Comparison of ENCODE assay signal across 9 mouse cellular contexts in genomic region chr5:120502675-120503143, GRCm38 (mm10). TPM values are rescaled to one million over a fixed set of nuclear protein-coding genes. Genes with fewer than 3 reads are reported as not detected.
DNase-seq lines count a peak whose midpoint lies in the region; ATAC-seq and TF ChIP-seq lines count a peak whose summit lies in the region.
"Had no signal": no experiment of that assay in that cellular context is flagged by ENCODE, and none has a peak within 500 bp of the region (broad histone marks: within the 10 kb centered on the region; RNA-seq: fewer than 3 reads in every experiment).

No protein-coding gene starts in this region.

- H3K4me1 ChIP-seq in spleen, adult 2 months (ENCODE audit: control insufficient read depth, insufficient read depth, insufficient read length): peaks cover 3% of the 10 kb centered on the region
- peaks cover 28% of the 10 kb centered on the region for H3K4me1 ChIP-seq in limb, embryonic 13.5 days
- H3K4me1 ChIP-seq in stomach, embryonic 16.5 days (ENCODE audit: control insufficient read depth, insufficient read depth, low read length): peaks cover 17% of the 10 kb centered on the region

- peak overlapping the region; percentile 83 for H3K4me3 ChIP-seq in spleen, adult 2 months (ENCODE audit: extremely low read depth, insufficient read depth, insufficient read length)
- H3K4me3 ChIP-seq in limb, embryonic 13.5 days: peak overlapping the region; percentile 90
- peak overlapping the region; percentile 93 for H3K4me3 ChIP-seq in stomach, embryonic 16.5 days (replicated peaks; ENCODE audit: low read length)

- H3K9me3 ChIP-seq in limb, embryonic 13.5 days: no peaks in the 10 kb centered on the region
- no peaks in the 10 kb centered on the region for H3K9me3 ChIP-seq in stomach, embryonic 16.5 days (replicated peaks; ENCODE audit: control insufficient read depth, low read length)

- no peak for TF ChIP-seq POLR2A in spleen, adult 2 months (IDR thresholded peaks at IDR 0.05; ENCODE audit: low read depth, low read length)

- ATAC-seq in limb, embryonic 13.5 days (ENCODE audit: low FRiP score, low read depth): no peak
- ATAC-seq in stomach, embryonic 16.5 days (ENCODE audit: insufficient read depth, low FRiP score): no peak

- 0 out of 2 replicates have a peak, but pooled peaks cover 1% of the 10 kb centered on the region for H3K36me3 ChIP-seq in spleen, adult 2 months (ENCODE audit: control insufficient read depth, insufficient read depth, low read length)
- H3K36me3 ChIP-seq in limb, embryonic 13.5 days: peaks cover 12% of the 10 kb centered on the region; the same call in 1 of the 2 replicates
- no peaks in the 10 kb centered on the region for H3K36me3 ChIP-seq in stomach, embryonic 16.5 days (ENCODE audit: control insufficient read depth, insufficient read depth, low read length)

- peak overlapping the region; percentile 97 for H3K4me2 ChIP-seq in limb, embryonic 13.5 days (replicated peaks)
- H3K4me2 ChIP-seq in stomach, embryonic 16.5 days (ENCODE audit: low read depth, low read length): peak overlapping the region; percentile 90

- H3K9ac ChIP-seq in limb, embryonic 13.5 days: peak overlapping the region; percentile 92
- H3K9ac ChIP-seq in stomach, embryonic 16.5 days (ENCODE audit: low read length): peak overlapping the region; percentile 96

- WGBS in spleen, adult 2 months: 21% methylated on average over 12 of the region's 12 CpGs
- WGBS in limb, embryonic 13.5 days: 11% methylated on average over 12 of the region's 12 CpGs
- 6% methylated on average over 12 of the region's 12 CpGs for WGBS in stomach, embryonic 16.5 days

- H3K27ac ChIP-seq in spleen, adult 2 months (ENCODE audit: insufficient read depth, low read length): no peak overlapping the region
- no peak overlapping the region for H3K27ac ChIP-seq in limb, embryonic 13.5 days
- no peak overlapping the region for H3K27ac ChIP-seq in stomach, embryonic 16.5 days (ENCODE audit: low read length)

- no peak for TF ChIP-seq CTCF in spleen, adult 2 months (IDR thresholded peaks at IDR 0.05; ENCODE audit: extremely low read depth, insufficient read depth, insufficient read length, insufficient replicate concordance)

- no peaks in the 10 kb centered on the region for H3K27me3 ChIP-seq in spleen, adult 2 months (ENCODE audit: control insufficient read depth, insufficient read depth, low read length)
- no peaks in the 10 kb centered on the region for H3K27me3 ChIP-seq in limb, embryonic 13.5 days
- no peaks in the 10 kb centered on the region for H3K27me3 ChIP-seq in stomach, embryonic 16.5 days (ENCODE audit: control insufficient read depth, insufficient read depth, low read length)

- DNase-seq in cerebellum, postnatal 10 days: peak; percentile 42 to 44
- DNase-seq in cerebellum, adult 11-12 months: no peak
- no peak for DNase-seq in spleen, adult 2 months (ENCODE audit: low read depth in 1 of 2, low spot score in 2 of 2)
- no peak for DNase-seq in spleen, adult 18-20 months
- no peak for DNase-seq in gastrocnemius, adult 8-10 months (ENCODE audit: low spot score in 2 of 2)
- no peak for DNase-seq in ovary, postnatal 10 days (ENCODE audit: low spot score)

RNA-seq across cellular contexts. Expression of gene Plbd2, which starts 0.7 kb away (rescaled TPM):
- 34.7 and 35.6 TPM in 2 replicates for polyA plus RNA-seq in spleen, adult 2 months (2012; rRNA removed)
- 55.9 and 58.8 TPM in 2 replicates for polyA plus RNA-seq in limb, embryonic 13.5 days (2015; fragmentation: Nextera tagmentation; extraction: Ambion mirVana)
- 37.1 and 40.3 TPM in 2 replicates for polyA plus RNA-seq in stomach, embryonic 16.5 days (2015; fragmentation: Nextera tagmentation; extraction: Ambion mirVana)
- 10 to 100 TPM; 40.5 to 44.7 (median 42.1) TPM for total RNA-seq in gastrocnemius, adult 8-10 months (2022)

RNA-seq across cellular contexts. Expression of gene Slc8b1, which starts 8.3 kb away (rescaled TPM):
- 52.0 and 56.4 TPM in 2 replicates for polyA plus RNA-seq in spleen, adult 2 months (2012; rRNA removed)
- polyA plus RNA-seq in limb, embryonic 13.5 days (2015; fragmentation: Nextera tagmentation; extraction: Ambion mirVana): 6.1 and 6.9 TPM in 2 replicates
- polyA plus RNA-seq in stomach, embryonic 16.5 days (2015; fragmentation: Nextera tagmentation; extraction: Ambion mirVana): 8.6 and 9.2 TPM in 2 replicates
- total RNA-seq in gastrocnemius, adult 8-10 months (2022): 10 to 100 TPM in 1 of 4 experiments, 1 to 10 TPM in 3; 6.0 to 10.7 (median 6.5) TPM

RNA-seq across cellular contexts. Expression of gene Sds, which starts 26.4 kb away (rescaled TPM):
- polyA plus RNA-seq in spleen, adult 2 months (2012; rRNA removed): not detected in 2 replicates
- polyA plus RNA-seq in limb, embryonic 13.5 days (2015; fragmentation: Nextera tagmentation; extraction: Ambion mirVana): not detected in 2 replicates
- 0.18 and 0.70 TPM in 2 replicates for polyA plus RNA-seq in stomach, embryonic 16.5 days (2015; fragmentation: Nextera tagmentation; extraction: Ambion mirVana)
- total RNA-seq in gastrocnemius, adult 8-10 months (2022): under 1 TPM; 0.45 to 0.99 (median 0.60) TPM
- polyA plus RNA-seq: large intestine, adult 2 months had no signal

RNA-seq across cellular contexts. Expression of gene Sdsl, which starts 30.1 kb away (rescaled TPM):
- 4.0 and 4.6 TPM in 2 replicates for polyA plus RNA-seq in spleen, adult 2 months (2012; rRNA removed)
- polyA plus RNA-seq in limb, embryonic 13.5 days (2015; fragmentation: Nextera tagmentation; extraction: Ambion mirVana): 2.0 and 2.3 TPM in 2 replicates
- 16.4 and 16.7 TPM in 2 replicates for polyA plus RNA-seq in stomach, embryonic 16.5 days (2015; fragmentation: Nextera tagmentation; extraction: Ambion mirVana)
- under 1 TPM; 0.32 to 0.73 (median 0.66) TPM for total RNA-seq in gastrocnemius, adult 8-10 months (2022)

Comparison
In these comparisons a context has a peak if more than half of its experiments do, and no peak if none do; other contexts are left out.
1. DNase-seq: peak in cerebellum, postnatal 10 days (2 of 2); none in cerebellum, adult 11-12 months (single experiment), spleen, adult 2 months (0 of 2), spleen, adult 18-20 months (0 of 2), gastrocnemius, adult 8-10 months (0 of 2) and ovary, postnatal 10 days (single experiment).
2. Peak in every context shown above with its lines, with median percentiles within 50 percentile points of each other: H3K4me3 ChIP-seq.